9 mouse cellular contexts compared by ENCODE assay signal in the genomic region with DNA sequence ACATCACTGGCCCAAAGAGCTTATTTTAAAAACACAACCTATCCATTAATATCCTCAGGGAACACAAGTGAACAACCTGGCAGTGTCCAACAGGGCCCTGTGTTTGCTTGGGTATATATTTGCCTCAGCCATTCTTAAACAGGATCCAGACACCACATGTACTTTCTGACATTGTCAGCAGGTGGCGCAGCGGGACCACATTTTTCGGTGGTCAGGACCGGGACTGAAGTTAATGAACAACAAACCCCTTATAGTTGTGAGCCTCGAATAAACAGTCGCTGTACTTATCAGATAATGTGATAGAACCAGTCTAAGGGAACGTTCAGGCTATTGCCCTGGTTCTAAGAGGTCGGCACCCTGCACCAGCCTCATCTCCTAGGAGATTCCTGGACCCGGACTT. TPM values are rescaled to one million over a fixed set of nuclear protein-coding genes. Genes with fewer than 3 reads are reported as not detected.
DNase-seq lines count a peak whose midpoint lies in the region; ATAC-seq and TF ChIP-seq lines count a peak whose summit lies in the region.
"Had no signal": no experiment of that assay in that cellular context is flagged by ENCODE, and none has a peak within 500 bp of the region (broad histone marks: within the 10 kb centered on the region; RNA-seq: fewer than 3 reads in every experiment).

No protein-coding gene starts in this region.

- H3K4me1 ChIP-seq in MEL (ENCODE audit: control insufficient read depth in 1 of 2, insufficient read depth in 2 of 2, low read length in 2 of 2): no peaks in the 10 kb centered on the region

- no peaks in the 10 kb centered on the region for H3K27me3 ChIP-seq in MEL (ENCODE audit: control insufficient read depth in 1 of 2, insufficient read depth in 2 of 2, low read length in 2 of 2)

- peak; percentile 44 to 80 (median 79) for TF ChIP-seq CTCF in MEL (IDR thresholded peaks at IDR 0.05 in 2 of 3, conservative IDR thresholded peaks at IDR 0.05 in 1 of 3; ENCODE audit: control insufficient read depth in 1 of 3, insufficient read depth in 1 of 3, low read depth in 2 of 3, low read length in 3 of 3, poor library complexity in 1 of 3, severe bottlenecking in 1 of 3)

- H3K4me3 ChIP-seq in MEL (ENCODE audit: control insufficient read depth in 1 of 2, insufficient read depth in 1 of 2, low read depth in 2 of 2, low read length in 2 of 2): no peak overlapping the region

- TF ChIP-seq POLR2A in MEL (IDR thresholded peaks at IDR 0.05; ENCODE audit: control insufficient read depth in 1 of 2, insufficient read depth in 1 of 2, low read depth in 1 of 2, low read length in 2 of 2, poor library complexity in 1 of 2): no peak

- H3K9ac ChIP-seq in MEL (ENCODE audit: control insufficient read depth, low read depth, low read length, poor library complexity, severe bottlenecking): no peak overlapping the region

- H3K79me2 ChIP-seq in MEL (ENCODE audit: control insufficient read depth, insufficient read depth, low read length, poor library complexity): no peaks in the 10 kb centered on the region

- peak; percentile 57 for DNase-seq in MEL (ENCODE audit: low read depth, low spot score)
- DNase-seq in cerebellum, adult 18-20 months: peak; percentile 34 to 55
- DNase-seq in forelimb bud, embryonic 11.5 days (ENCODE audit: low read depth, low spot score): peak; percentile 85
- DNase-seq in layer of hippocampus, postnatal 10 days (ENCODE audit: low spot score in 2 of 2): peak; percentile 87 to 88
- DNase-seq in lung, postnatal 10 days: peak; percentile 85
- peak; percentile 89 for DNase-seq in retina, embryonic 14.5 days (ENCODE audit: low spot score)
- DNase-seq in thymus, postnatal 36 days: peak; percentile 60 to 64

- TF ChIP-seq EP300 in MEL (IDR thresholded peaks at IDR 0.05; ENCODE audit: low read depth in 1 of 2, low read length in 2 of 2): no peak

- TF ChIP-seq RAD21 in MEL (IDR thresholded peaks at IDR 0.05; ENCODE audit: low read depth, low read length): peak; percentile 75

- H3K27ac ChIP-seq in MEL (ENCODE audit: control insufficient read depth, low read depth, low read length): no peak overlapping the region
- H3K27ac ChIP-seq: macrophage had no signal

- no peaks in the 10 kb centered on the region for H3K36me3 ChIP-seq in MEL (ENCODE audit: control insufficient read depth in 1 of 2, insufficient read depth in 2 of 2, low read length in 2 of 2)

- H3K9me3 ChIP-seq in MEL (replicated peaks; ENCODE audit: insufficient read depth, low read length): no peaks in the 10 kb centered on the region

- peak; percentile 52 to 85 for ATAC-seq in hematopoietic stem cell, adult 5-6 weeks (replicated peaks in 1 of 2; ENCODE audit: insufficient read depth in 1 of 2, low FRiP score in 2 of 2, low TSS enrichment in 1 of 2, low read depth in 1 of 2, poor library complexity in 2 of 2, severe bottlenecking in 2 of 2)

TF ChIP-seq in MEL, 35 proteins besides CTCF, POLR2A, EP300 and RAD21:
- TF ChIP-seq ZC3H11A (IDR thresholded peaks at IDR 0.05; ENCODE audit: low read depth, low read length): peak; percentile 53
- peak; percentile 80 for TF ChIP-seq SMC3 (IDR thresholded peaks at IDR 0.05; ENCODE audit: low read depth, low read length)
- no peak for TF ChIP-seq MAFK (IDR thresholded peaks at IDR 0.05; ENCODE audit: borderline replicate concordance, low read depth, low read length)
TF ChIP-seq in MEL: peak in this region for 2.

RNA-seq across cellular contexts. Expression of gene Bcas1, which starts 23.3 kb away (rescaled TPM):
- total RNA-seq in MEL (2012; rRNA removed): 0.20 and 0.35 TPM in 2 replicates
- polyA plus RNA-seq in MEL (2012; ENCODE audit: insufficient read depth in 1 of 2, insufficient read length in 2 of 2, low read depth in 1 of 2, low replicate concordance in 2 of 2, missing spikeins in 1 of 2): under 1 TPM in 1 of 2 experiments, not detected in 1; 0.13 TPM
- 0.44 TPM in 1 of 2 replicates, not detected in the other for total RNA-seq in hematopoietic stem cell, adult 5-6 weeks (2017)
- total RNA-seq in layer of hippocampus, postnatal 10 days (2021): 10 to 100 TPM; 54.6 to 67.1 TPM
- polyA plus RNA-seq: macrophage had no signal

RNA-seq across cellular contexts. Expression of gene Pfdn4, which starts 45.3 kb away (rescaled TPM):
- 70.9 and 75.7 TPM in 2 replicates for total RNA-seq in MEL (2012; rRNA removed)
- polyA plus RNA-seq in MEL (2012; ENCODE audit: insufficient read depth in 1 of 2, insufficient read length in 2 of 2, low read depth in 1 of 2, low replicate concordance in 2 of 2, missing spikeins in 1 of 2): 10 to 100 TPM in 1 of 2 experiments, not detected in 1; 60.5 TPM
- 52.9 and 58.7 TPM in 2 replicates for total RNA-seq in hematopoietic stem cell, adult 5-6 weeks (2017)
- total RNA-seq in layer of hippocampus, postnatal 10 days (2021): 10 to 100 TPM; 39.7 to 43.2 TPM

RNA-seq across cellular contexts. Expression of gene Cyp24a1, which starts 46.0 kb away (rescaled TPM):
- not detected in 2 replicates for total RNA-seq in MEL (2012; rRNA removed)
- polyA plus RNA-seq in MEL (2012; ENCODE audit: insufficient read depth in 1 of 2, insufficient read length in 2 of 2, low read depth in 1 of 2, low replicate concordance in 2 of 2, missing spikeins in 1 of 2): under 1 TPM in 1 of 2 experiments, not detected in 1; 0.01 TPM
- 0.44 TPM in 1 of 2 replicates, not detected in the other for total RNA-seq in hematopoietic stem cell, adult 5-6 weeks (2017)
- total RNA-seq in layer of hippocampus, postnatal 10 days (2021): not detected
- polyA plus RNA-seq: macrophage had no signal

Comparison
In these comparisons a context has a peak if more than half of its experiments do, and no peak if none do; other contexts are left out.
1. RNA of gene Bcas1, which starts 23.3 kb away (total RNA-seq): 54.6 to 67.1 TPM in layer of hippocampus, postnatal 10 days; 0.20 to 0.35 TPM in MEL and 0.44 TPM in hematopoietic stem cell, adult 5-6 weeks; every median in the first group is over 10 times any median in the second.
2. Peak in every context shown above with its lines, with median percentiles within 50 percentile points of each other: DNase-seq.